Mouse (Mus musculus) liver, embryonic 11.5 days (tissue): ENCODE data around the gene Fam243. TPM values are rescaled to one million over a fixed set of nuclear protein-coding genes. Genes with fewer than 3 reads are reported as not detected.
A peak's percentile ranks its signal among the peaks of the same experiment; 100 is the strongest.

Experiments
- ATAC-seq: fragments of 200-750 bp; cut with Nextera tagmentation; replicated peaks from 2 replicates; pipeline ENCODE4 v1.8.0; 2017; ENCODE audit warnings: moderate number of reproducible peaks, mild to moderate bottlenecking, moderate TSS enrichment, moderate library complexity; ENCODE audit not compliant: low FRiP score
- DNase-seq: peaks from one replicate; pipeline ENCODE4 v3.0.0-alpha.2; 2017; ENCODE audit warnings: low spot score
- H3K27ac ChIP-seq: fragments of 300-500 bp; sonication (generic); 2 replicates; pipeline ENCODE4 v1.5.1; 2014; ENCODE audit warnings: mild to moderate bottlenecking, low read depth, low read length, control low read depth
- H3K27me3 ChIP-seq: fragments of 300-500 bp; sonication (generic); replicated peaks from 2 replicates; pipeline ENCODE4 v1.6.1; 2014; ENCODE audit warnings: low read length, mixed read lengths; ENCODE audit not compliant: control insufficient read depth, insufficient read depth
- H3K36me3 ChIP-seq: fragments of 300-500 bp; sonication (generic); 2 replicates; pipeline ENCODE4 v1.6.1; 2014; ENCODE audit warnings: mild to moderate bottlenecking, low read length, moderate library complexity, mixed read lengths; ENCODE audit not compliant: control insufficient read depth, insufficient read depth
- H3K4me1 ChIP-seq: fragments of 300-500 bp; sonication (generic); replicated peaks from 2 replicates; pipeline ENCODE4 v1.6.1; 2014; ENCODE audit warnings: low read length, mixed read lengths; ENCODE audit not compliant: control insufficient read depth, insufficient read depth
- H3K4me2 ChIP-seq: fragments of 300-500 bp; sonication (generic); 2 replicates; pipeline ENCODE4 v1.6.1; 2014; ENCODE audit warnings: mild to moderate bottlenecking, control low read depth, moderate library complexity
- H3K4me3 ChIP-seq: fragments of 300-500 bp; sonication (generic); 2 replicates; pipeline ENCODE4 v1.5.1; 2014; ENCODE audit warnings: low read depth, low read length, control low read depth
- H3K9ac ChIP-seq: fragments of 300-500 bp; sonication (generic); 2 replicates; pipeline ENCODE4 v1.6.1; 2014; ENCODE audit warnings: low read depth, low read length, control low read depth
- H3K9me3 ChIP-seq: fragments of 300-500 bp; sonication (generic); 2 replicates; pipeline ENCODE4 v1.6.1; 2016; ENCODE audit warnings: low read length, inconsistent platforms, mixed read lengths; ENCODE audit not compliant: control insufficient read depth
- WGBS: fragments of 180-500 bp; shearing (Covaris S2); extraction: QIAGEN DNeasy Blood & Tissue Kit; methylation state at CpG from one replicate; pipeline ENCODE4 v1.1.7; 2014; 5-methylcytosine and 5-hydroxymethylcytosine counted together
- polyA plus RNA-seq: library from polyadenylated mRNA; unstranded; fragments of >200 nt; fragmentation: Nextera tagmentation; extraction: Ambion mirVana; gene quantifications from 2 replicates; pipeline ENCODE4 v1.2.1, GENCODE M21; 2014

Fam243 gene
- polyA plus RNA-seq, 1 experiment from 2014 or later, result not detected

GRCm38 (mm10) chr16:92334600-92334999 lies 13.4 kb upstream of the Fam243 start:
- H3K27me3 ChIP-seq, result no peaks in the 10 kb centered on the region; the same call in 1 of the 2 replicates
- no peak overlapping the region for H3K27ac ChIP-seq
- DNase-seq, result no peak

GRCm38 (mm10) chr16:92330966-92331365 lies 9.7 kb upstream of the Fam243 start:
- DNase-seq (no peak), ATAC-seq (0 out of 2 replicates have a peak, but pooled peaks have one; percentile 36)
- no peak overlapping the region for H3K9ac ChIP-seq
- WGBS, result 53% methylated on average over 5 of the region's 5 CpGs
- no peaks in the 10 kb centered on the region for H3K27me3 ChIP-seq
- peaks cover 8% of the 10 kb centered on the region; the same call in 1 of the 2 replicates for H3K4me1 ChIP-seq
- H3K9me3 ChIP-seq, result no peaks in the 10 kb centered on the region
- no peaks in the 10 kb centered on the region for H3K36me3 ChIP-seq
- no peak overlapping the region for H3K4me2 ChIP-seq
- no peak overlapping the region for H3K4me3 ChIP-seq
- H3K27ac ChIP-seq, result peak overlapping the region; percentile 52; the same call in 1 of the 2 replicates

More at GRCm38 (mm10) chr16:92334600-92334999, 13.4 kb upstream of the Fam243 start:
- Histone ChIP-seq H3K9ac (no peak overlapping the region), H3K36me3 (no peaks in the 10 kb centered on the region), H3K4me1 (peaks cover 8% of the 10 kb centered on the region), H3K4me2 (no peak overlapping the region), H3K9me3 (no peaks in the 10 kb centered on the region), H3K4me3 (no peak overlapping the region)
- 63% methylated on average over 9 of the region's 9 CpGs for WGBS
- ATAC-seq, result no peak

GRCm38 (mm10) chr16:92327911-92328310 lies 6.7 kb upstream of the Fam243 start:
- Histone ChIP-seq H3K27me3 (no peaks in the 10 kb centered on the region), H3K36me3 (no peaks in the 10 kb centered on the region), H3K9ac (no peak overlapping the region), H3K4me3 (no peak overlapping the region), H3K27ac (no peak overlapping the region), H3K9me3 (no peaks in the 10 kb centered on the region), H3K4me2 (no peak overlapping the region), H3K4me1 (peaks cover 8% of the 10 kb centered on the region; the same call in 1 of the 2 replicates)
- DNase-seq (no peak), ATAC-seq (no peak)
- 86% methylated on average over 10 of the region's 10 CpGs for WGBS

- no peak overlapping the region for H3K27ac ChIP-seq
- no peak overlapping the region for H3K9ac ChIP-seq
- DNase-seq (no peak), ATAC-seq (no peak)
- no peaks in the 10 kb centered on the region for H3K36me3 ChIP-seq
- no peak overlapping the region for H3K4me2 ChIP-seq
- peaks cover 3% of the 10 kb centered on the region; the same call in 1 of the 2 replicates for H3K4me1 ChIP-seq
- H3K9me3 ChIP-seq, result no peaks in the 10 kb centered on the region
- 36% methylated on average over 1 of the region's 1 CpGs for WGBS
- H3K4me3 ChIP-seq, result no peak overlapping the region
- H3K27me3 ChIP-seq, result no peaks in the 10 kb centered on the region
Observed at GRCm38 (mm10) chr16:92325062-92325406, 3.8 kb upstream of the Fam243 start.

- H3K9ac ChIP-seq, result no peak overlapping the region
- H3K36me3 ChIP-seq, result no peaks in the 10 kb centered on the region
- 60% methylated on average over 7 of the region's 7 CpGs for WGBS
- DNase-seq (no peak), ATAC-seq (no peak)
- H3K4me2 ChIP-seq, result no peak overlapping the region
- no peaks in the 10 kb centered on the region for H3K9me3 ChIP-seq
- no peak overlapping the region for H3K4me3 ChIP-seq
- H3K27me3 ChIP-seq, result no peaks in the 10 kb centered on the region
- H3K4me1 ChIP-seq, result no peaks in the 10 kb centered on the region
- no peak overlapping the region for H3K27ac ChIP-seq
Observed at GRCm38 (mm10) chr16:92324309-92325061, 3.2 kb upstream of the Fam243 start.

GRCm38 (mm10) chr16:92320361-92320760 lies 880 bp downstream of the Fam243 start:
- no peaks in the 10 kb centered on the region for H3K9me3 ChIP-seq
- no peak overlapping the region for H3K27ac ChIP-seq
- DNase-seq (no peak), ATAC-seq (no peak)
- no peak overlapping the region for H3K4me2 ChIP-seq
- H3K4me1 ChIP-seq, result no peaks in the 10 kb centered on the region
- H3K27me3 ChIP-seq, result no peaks in the 10 kb centered on the region
- no peak overlapping the region for H3K4me3 ChIP-seq
- no peak overlapping the region for H3K9ac ChIP-seq
- no peaks in the 10 kb centered on the region for H3K36me3 ChIP-seq
- WGBS, result 78% methylated on average over 3 of the region's 3 CpGs

- ATAC-seq, result peak; percentile 66
Observed at GRCm38 (mm10) chr16:92319353-92320109, 1.7 kb downstream of the Fam243 start.

GRCm38 (mm10) chr16:92316049-92316738 lies 5.0 kb downstream of the Fam243 start:
- Histone ChIP-seq H3K4me3 (no peak overlapping the region), H3K4me2 (no peak overlapping the region), H3K27me3 (no peaks in the 10 kb centered on the region), H3K27ac (no peak overlapping the region), H3K36me3 (no peaks in the 10 kb centered on the region; the same call in 1 of the 2 replicates), H3K4me1 (no peaks in the 10 kb centered on the region), H3K9me3 (no peaks in the 10 kb centered on the region), H3K9ac (no peak overlapping the region)
- ATAC-seq (no peak), DNase-seq (no peak)
- 68% methylated on average over 7 of the region's 7 CpGs for WGBS

More at GRCm38 (mm10) chr16:92319353-92320109, 1.7 kb downstream of the Fam243 start:
- DNase-seq, result peak; percentile 72
- Histone ChIP-seq H3K4me3 (no peak overlapping the region), H3K36me3 (no peaks in the 10 kb centered on the region), H3K4me1 (no peaks in the 10 kb centered on the region), H3K4me2 (no peak overlapping the region), H3K27me3 (no peaks in the 10 kb centered on the region), H3K27ac (no peak overlapping the region), H3K9me3 (no peaks in the 10 kb centered on the region), H3K9ac (no peak overlapping the region)
- 53% methylated on average over 20 of the region's 20 CpGs for WGBS
